Mouse (Mus musculus): ENCODE measurements at regions not wholly inside any gene's neighbourhood (a gene's known extent, or its start where the extent isn't known, plus 50 kb on each side); places are given as distances from the start of the nearest gene placed in this dataset.

DNA sequence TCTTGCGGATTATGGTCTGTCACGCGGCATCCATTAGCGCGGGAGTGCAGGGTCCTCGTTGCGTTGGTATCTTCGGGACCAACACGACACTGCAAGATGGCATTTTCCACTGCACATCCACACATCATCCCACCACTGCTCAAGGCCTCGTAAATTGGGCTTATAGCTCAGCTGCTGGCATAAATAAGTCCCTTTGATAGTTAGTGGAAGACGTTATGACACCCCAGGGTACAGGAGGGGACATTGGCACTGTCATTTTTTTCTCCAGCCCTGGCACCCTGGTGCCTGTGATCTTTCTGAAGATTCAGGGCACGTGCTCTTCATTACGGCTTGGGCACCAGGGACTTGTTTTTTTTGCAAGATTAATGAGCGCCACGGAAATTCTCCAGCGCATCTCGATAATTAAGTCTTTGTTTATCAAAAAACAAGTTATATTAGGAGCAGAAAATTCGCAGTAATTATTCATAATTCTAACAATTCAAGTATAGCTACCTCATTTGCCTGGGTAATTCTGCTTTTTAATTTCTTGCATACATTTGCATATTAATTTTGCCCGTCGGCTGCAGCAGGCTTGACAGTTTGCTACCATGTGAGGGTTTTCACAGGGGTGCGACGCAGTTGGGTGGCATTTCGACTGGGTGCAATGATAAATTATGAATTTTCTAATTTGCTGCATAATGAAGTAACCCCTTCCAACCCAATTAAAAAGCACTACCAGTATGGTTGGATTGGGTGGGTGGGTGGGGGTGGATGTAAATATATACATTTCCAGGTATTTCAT, 119.1 kb downstream of the Vrk1 start:
- Histone ChIP-seq H3K27ac (replicated peaks) (peak overlapping the region; percentile 75), H3K4me1 (replicated peaks) (peaks cover 22% of the 10 kb centered on the region), H3K4me2 (no peak overlapping the region), H3K4me3 (no peak overlapping the region), H3K9me3 (no peaks in the 10 kb centered on the region), H3K27me3 (no peaks in the 10 kb centered on the region), H3K36me3 (no peaks in the 10 kb centered on the region), H3K9ac (no peak overlapping the region)
- ATAC-seq (ENCODE audit: low FRiP score, low read depth): peak; percentile 64
- WGBS: 48% methylated on average over 23 of the region's 23 CpGs

DNA sequence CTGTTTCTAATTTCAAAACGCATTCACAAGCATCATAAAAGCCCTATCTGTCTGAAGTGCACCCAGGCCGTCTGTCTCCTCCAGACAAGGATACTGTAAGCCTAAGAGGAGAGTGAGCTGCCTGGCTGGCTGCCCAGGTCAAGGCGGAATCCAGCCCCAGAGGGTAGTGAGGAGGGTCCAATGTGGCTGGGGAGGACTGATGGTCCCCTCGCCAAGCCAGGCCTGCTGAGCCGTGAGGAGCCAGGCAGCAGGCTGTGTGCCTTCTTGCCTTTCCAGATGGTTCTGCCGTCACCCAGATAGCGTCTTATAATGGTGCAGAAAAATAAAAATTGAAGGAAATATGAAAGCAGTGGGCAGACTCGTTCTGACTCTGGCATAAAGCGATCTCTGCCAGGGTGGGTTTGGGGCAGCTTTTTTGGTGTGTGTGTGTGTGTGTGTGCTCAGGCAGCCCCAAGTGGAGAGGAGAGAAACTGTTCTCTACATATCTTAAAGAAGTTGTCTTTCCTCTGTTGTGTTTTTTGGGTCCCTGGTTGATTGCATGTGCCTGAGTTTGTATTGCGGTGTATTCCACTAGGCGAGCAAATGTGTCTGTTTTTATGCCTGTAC, 120.1 kb downstream of the Vrk1 start:
- no peaks in the 10 kb centered on the region for H3K36me3 ChIP-seq
- no peak overlapping the region for H3K4me2 ChIP-seq
- no peaks in the 10 kb centered on the region for H3K27me3 ChIP-seq
- WGBS: 58% methylated on average over 11 of the region's 11 CpGs
- ATAC-seq (ENCODE audit: low FRiP score, low read depth): no peak
- H3K9ac ChIP-seq: no peak overlapping the region
- peaks cover 20% of the 10 kb centered on the region for H3K4me1 ChIP-seq (replicated peaks)
- no peaks in the 10 kb centered on the region for H3K9me3 ChIP-seq
- no peak overlapping the region for H3K4me3 ChIP-seq
- H3K27ac ChIP-seq (replicated peaks): peak overlapping the region; percentile 72

DNA sequence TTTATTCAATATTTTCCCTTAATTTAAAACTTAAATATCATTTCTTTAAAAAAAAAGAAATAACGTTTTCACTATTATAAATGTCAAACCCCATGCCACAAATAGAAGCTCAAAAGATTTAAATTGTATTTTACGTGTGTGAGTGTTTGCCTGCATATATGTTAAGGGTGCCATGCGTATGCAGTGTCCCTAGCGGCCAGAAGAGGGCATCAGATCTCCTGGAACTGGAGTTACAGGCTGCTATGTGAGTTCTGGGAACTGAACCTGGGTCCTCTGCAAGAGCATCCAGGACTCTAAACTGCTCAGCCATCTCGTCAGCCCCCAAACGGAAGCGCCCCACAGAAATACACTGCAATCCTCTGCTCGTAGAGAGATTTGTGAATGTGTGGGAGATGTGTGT, 122.7 kb downstream of the Vrk1 start:
- Histone ChIP-seq H3K27ac (replicated peaks) (no peak overlapping the region), H3K27me3 (no peaks in the 10 kb centered on the region), H3K4me1 (replicated peaks) (peaks cover 20% of the 10 kb centered on the region), H3K9me3 (no peaks in the 10 kb centered on the region), H3K9ac (no peak overlapping the region), H3K36me3 (no peaks in the 10 kb centered on the region), H3K4me2 (no peak overlapping the region), H3K4me3 (no peak overlapping the region)
- no peak for ATAC-seq (ENCODE audit: low FRiP score, low read depth)
- 94% methylated on average over 8 of the region's 8 CpGs for WGBS

DNA sequence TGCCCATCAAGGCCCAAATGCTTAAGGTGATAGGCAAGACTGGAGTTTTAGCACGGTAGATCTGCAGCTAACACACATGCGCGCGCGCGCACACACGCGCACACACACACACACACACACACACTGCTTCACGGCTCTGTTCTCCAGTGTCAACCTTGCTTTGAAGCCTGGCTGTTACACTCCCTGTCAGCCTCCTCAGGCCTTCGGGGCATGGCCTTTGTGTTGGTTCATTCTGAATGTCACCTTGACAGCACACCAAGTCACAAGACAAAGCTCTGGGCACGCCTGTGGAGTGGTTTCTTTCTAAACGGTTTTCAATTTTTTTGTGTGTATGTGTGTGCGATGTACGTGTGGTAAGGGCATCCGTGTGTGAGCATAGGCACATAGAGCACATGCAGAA, 128.4 kb downstream of the Vrk1 start:
- H3K4me2 ChIP-seq: no peak overlapping the region
- H3K36me3 ChIP-seq: no peaks in the 10 kb centered on the region
- no peaks in the 10 kb centered on the region for H3K9me3 ChIP-seq
- H3K27ac ChIP-seq (replicated peaks): 0 out of 2 replicates have a peak overlapping the region, but pooled peaks have one; percentile 5
- no peak overlapping the region for H3K9ac ChIP-seq
- peaks cover 13% of the 10 kb centered on the region for H3K4me1 ChIP-seq (replicated peaks)
- ATAC-seq (ENCODE audit: low FRiP score, low read depth): no peak
- no peaks in the 10 kb centered on the region for H3K27me3 ChIP-seq
- WGBS: 86% methylated on average over 15 of the region's 15 CpGs
- no peak overlapping the region for H3K4me3 ChIP-seq

DNA sequence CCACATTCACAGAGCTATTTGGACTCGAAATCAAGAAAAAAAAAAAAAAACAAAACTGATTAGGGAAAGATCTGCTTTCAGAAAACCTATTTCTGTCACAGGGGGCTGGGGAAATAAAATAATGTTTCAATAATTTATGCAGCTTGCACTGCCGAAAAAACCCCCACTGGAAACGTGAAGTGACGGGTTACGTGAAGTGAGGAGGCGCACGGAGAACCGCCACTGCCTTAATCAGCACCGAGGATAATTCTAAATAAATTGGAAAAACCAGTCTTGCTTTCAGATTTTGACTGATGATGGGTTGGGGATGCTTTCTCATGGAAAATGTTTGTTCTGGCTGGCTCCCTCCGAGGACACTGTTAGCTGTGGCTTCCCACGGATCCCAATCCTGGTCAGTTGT, 129.5 kb downstream of the Vrk1 start:
- Histone ChIP-seq H3K27me3 (no peaks in the 10 kb centered on the region), H3K36me3 (no peaks in the 10 kb centered on the region), H3K4me1 (replicated peaks) (peaks cover 13% of the 10 kb centered on the region), H3K27ac (replicated peaks) (0 out of 2 replicates have a peak overlapping the region, but pooled peaks have one; percentile 23), H3K9ac (no peak overlapping the region), H3K4me2 (no peak overlapping the region), H3K4me3 (no peak overlapping the region), H3K9me3 (no peaks in the 10 kb centered on the region)
- ATAC-seq (ENCODE audit: low FRiP score, low read depth): no peak
- WGBS: 45% methylated on average over 11 of the region's 11 CpGs

DNA sequence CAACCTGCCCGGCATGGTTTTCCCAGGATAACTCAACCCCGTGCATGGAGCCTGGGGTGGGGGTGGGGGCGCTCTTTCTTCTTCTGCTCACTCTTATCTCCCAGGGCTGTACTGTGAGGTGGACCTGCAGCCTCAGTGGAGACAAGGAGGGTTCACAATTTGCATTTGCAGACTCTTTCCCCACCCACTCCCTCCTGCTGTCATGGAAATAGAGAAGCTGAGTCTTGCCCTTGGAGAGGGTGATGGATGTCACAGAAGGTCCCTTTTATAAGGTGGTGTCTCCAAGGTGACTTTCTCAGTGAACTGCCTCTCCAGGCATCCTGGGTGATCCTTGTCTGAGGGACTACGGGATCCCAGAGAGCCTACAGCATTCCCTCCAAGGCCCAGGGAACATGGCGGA, 129.9 kb downstream of the Vrk1 start:
- Histone ChIP-seq H3K4me2 (no peak overlapping the region), H3K36me3 (no peaks in the 10 kb centered on the region), H3K27ac (replicated peaks) (0 out of 2 replicates have a peak overlapping the region, but pooled peaks have one; percentile 23), H3K4me1 (replicated peaks) (peaks cover 13% of the 10 kb centered on the region), H3K9me3 (no peaks in the 10 kb centered on the region), H3K4me3 (no peak overlapping the region), H3K27me3 (no peaks in the 10 kb centered on the region), H3K9ac (no peak overlapping the region)
- no peak for ATAC-seq (ENCODE audit: low FRiP score, low read depth)
- WGBS: 62% methylated on average over 5 of the region's 5 CpGs

DNA sequence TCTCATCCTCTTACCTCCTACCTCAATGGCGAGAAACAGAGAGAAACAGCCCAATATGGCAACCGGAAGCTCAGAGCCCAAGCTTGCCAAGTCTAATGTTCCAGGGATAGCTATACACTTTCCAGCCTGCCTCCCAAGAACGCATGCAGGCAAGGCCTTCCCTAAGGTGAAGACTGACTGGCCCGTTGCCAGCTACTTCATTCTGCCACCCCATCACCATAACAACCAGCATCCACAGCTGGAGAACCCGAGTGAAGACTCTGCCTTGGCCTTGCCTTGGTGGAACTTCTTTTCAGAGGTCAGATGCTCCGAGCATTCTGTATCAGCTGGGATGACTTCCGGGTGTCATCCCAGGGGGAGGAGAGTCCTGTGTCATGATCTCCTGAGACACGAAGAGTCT, 130.6 kb downstream of the Vrk1 start:
- 62% methylated on average over 8 of the region's 8 CpGs for WGBS
- H3K27ac ChIP-seq (replicated peaks): no peak overlapping the region
- H3K4me2 ChIP-seq: no peak overlapping the region
- H3K27me3 ChIP-seq: no peaks in the 10 kb centered on the region
- no peaks in the 10 kb centered on the region for H3K36me3 ChIP-seq
- H3K9ac ChIP-seq: no peak overlapping the region
- no peak overlapping the region for H3K4me3 ChIP-seq
- peaks cover 13% of the 10 kb centered on the region for H3K4me1 ChIP-seq (replicated peaks)
- ATAC-seq (ENCODE audit: low FRiP score, low read depth): no peak
- H3K9me3 ChIP-seq: no peaks in the 10 kb centered on the region

DNA sequence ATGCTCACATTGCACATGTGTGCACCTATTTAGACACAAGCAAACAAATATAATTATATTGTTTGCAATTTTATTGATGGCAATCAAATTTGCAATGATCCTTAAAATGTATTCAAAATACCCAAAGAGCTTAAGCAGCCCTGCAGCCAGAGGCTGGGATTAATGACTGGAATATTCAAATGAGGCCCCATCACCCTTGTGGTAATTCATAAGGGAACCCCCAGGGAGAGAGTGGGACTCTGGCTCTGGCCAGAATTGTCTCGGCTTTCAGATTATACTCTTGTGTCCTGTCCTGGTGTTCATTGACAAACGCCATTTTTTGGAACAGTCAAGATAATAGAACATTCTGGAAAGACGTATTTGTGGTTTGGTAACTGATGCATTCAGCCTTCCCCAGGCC, 133.5 kb downstream of the Vrk1 start:
- ATAC-seq (ENCODE audit: low FRiP score, low read depth): no peak
- H3K4me1 ChIP-seq (replicated peaks): peaks cover 13% of the 10 kb centered on the region
- H3K36me3 ChIP-seq: no peaks in the 10 kb centered on the region
- H3K9me3 ChIP-seq: no peaks in the 10 kb centered on the region
- H3K27ac ChIP-seq (replicated peaks): no peak overlapping the region
- whole genome bisulfite sequencing: 41% methylated on average over 3 of the region's 3 CpGs
- no peak overlapping the region for H3K9ac ChIP-seq
- no peaks in the 10 kb centered on the region for H3K27me3 ChIP-seq
- no peak overlapping the region for H3K4me3 ChIP-seq
- no peak overlapping the region for H3K4me2 ChIP-seq

DNA sequence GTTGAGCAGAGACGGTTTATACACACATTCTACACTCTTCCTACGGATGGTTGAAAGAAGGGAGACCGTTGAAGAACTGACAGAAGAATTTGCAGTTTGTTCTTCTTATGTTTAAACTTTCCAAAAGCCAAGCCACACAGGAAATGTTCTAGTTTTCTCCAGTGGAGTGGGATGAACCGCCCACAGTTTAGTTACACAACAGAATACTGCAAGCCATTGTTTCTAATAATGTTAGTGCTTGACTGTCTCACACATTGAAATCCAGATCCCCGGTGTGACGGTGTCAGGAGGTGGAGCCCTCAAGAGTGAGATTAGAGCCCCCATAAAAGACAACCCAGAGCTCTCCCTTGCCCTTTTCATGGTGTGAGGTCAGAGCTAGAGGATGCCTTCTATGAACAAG, 146.8 kb downstream of the Vrk1 start:
- ATAC-seq (ENCODE audit: low FRiP score, low read depth): no peak
- no peak overlapping the region for H3K27ac ChIP-seq (replicated peaks)
- H3K27me3 ChIP-seq: no peaks in the 10 kb centered on the region
- H3K4me1 ChIP-seq (replicated peaks): no peaks in the 10 kb centered on the region
- no peaks in the 10 kb centered on the region for H3K36me3 ChIP-seq
- H3K9ac ChIP-seq: no peak overlapping the region
- no peaks in the 10 kb centered on the region for H3K9me3 ChIP-seq
- no peak overlapping the region for H3K4me3 ChIP-seq
- no peak overlapping the region for H3K4me2 ChIP-seq
- WGBS: 87% methylated on average over 6 of the region's 6 CpGs

DNA sequence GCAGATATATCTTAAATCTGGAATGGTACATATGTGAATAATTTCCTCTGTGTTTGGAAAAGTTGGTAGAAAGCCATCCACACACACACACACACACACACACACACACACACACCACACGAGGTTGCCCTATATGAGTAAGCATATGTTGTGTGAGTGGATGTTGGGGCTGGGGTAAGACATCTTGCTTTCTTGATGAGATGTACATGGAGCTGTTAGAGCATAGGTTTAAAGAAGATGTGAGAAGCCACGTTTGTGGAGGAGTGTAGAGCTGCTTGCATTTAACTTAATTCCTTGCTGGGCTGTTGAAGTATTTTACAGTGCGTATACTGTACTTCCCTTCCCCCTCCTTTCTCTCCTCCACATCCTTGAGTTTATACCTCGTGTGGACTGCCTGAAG, 147.8 kb downstream of the Vrk1 start:
- H3K4me3 ChIP-seq: no peak overlapping the region
- 75% methylated on average over 4 of the region's 4 CpGs for WGBS
- H3K36me3 ChIP-seq: no peaks in the 10 kb centered on the region
- no peaks in the 10 kb centered on the region for H3K9me3 ChIP-seq
- no peak overlapping the region for H3K27ac ChIP-seq (replicated peaks)
- no peak overlapping the region for H3K4me2 ChIP-seq
- H3K27me3 ChIP-seq: no peaks in the 10 kb centered on the region
- ATAC-seq (ENCODE audit: low FRiP score, low read depth): no peak
- H3K4me1 ChIP-seq (replicated peaks): no peaks in the 10 kb centered on the region
- no peak overlapping the region for H3K9ac ChIP-seq

DNA sequence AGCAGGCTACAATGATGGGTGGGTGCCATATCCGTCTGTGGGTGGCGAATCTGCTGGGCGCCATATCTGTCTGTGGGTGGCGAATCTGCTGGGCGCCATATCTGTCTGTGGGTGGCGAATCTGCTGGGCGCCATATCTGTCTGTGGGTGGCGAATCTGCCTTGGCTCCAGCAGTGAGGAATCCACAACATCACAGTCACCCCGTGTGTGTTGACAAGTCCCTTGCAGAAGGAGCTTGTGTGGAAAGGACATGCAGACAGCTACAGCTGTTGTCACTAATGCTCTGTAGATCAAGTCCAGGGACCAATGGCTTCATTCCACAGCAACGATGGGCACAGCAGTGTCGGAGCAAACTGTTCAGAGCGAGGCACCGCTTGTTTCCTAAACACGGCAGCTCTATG, 148.6 kb downstream of the Vrk1 start:
- Histone ChIP-seq H3K27ac (replicated peaks) (no peak overlapping the region), H3K9me3 (no peaks in the 10 kb centered on the region), H3K9ac (no peak overlapping the region), H3K4me2 (no peak overlapping the region), H3K36me3 (no peaks in the 10 kb centered on the region), H3K27me3 (no peaks in the 10 kb centered on the region), H3K4me1 (replicated peaks) (no peaks in the 10 kb centered on the region), H3K4me3 (no peak overlapping the region)
- WGBS: 92% methylated on average over 14 of the region's 14 CpGs
- no peak for ATAC-seq (ENCODE audit: low FRiP score, low read depth)

DNA sequence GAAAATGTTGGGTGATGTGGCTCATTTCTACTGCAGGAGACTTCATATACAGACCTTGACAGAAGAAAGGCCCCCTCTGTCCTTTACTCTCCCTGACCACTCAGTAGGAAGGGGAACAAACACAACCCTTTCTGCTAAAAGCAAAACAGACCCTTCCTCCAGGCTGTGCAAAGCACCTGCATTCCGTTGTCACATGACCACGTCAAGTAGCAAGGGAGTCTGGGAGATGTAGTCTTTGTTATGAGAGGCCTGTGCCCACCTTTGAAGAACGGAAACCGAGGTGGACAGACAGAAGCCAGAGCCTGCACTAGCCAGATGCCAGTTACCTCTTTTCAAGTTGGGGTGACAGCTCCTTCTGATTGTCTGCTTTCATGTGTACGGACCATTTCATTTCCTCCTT, 161.3 kb downstream of the Vrk1 start:
- Histone ChIP-seq H3K4me2 (peak overlapping the region; percentile 15; the same call in 1 of the 2 replicates), H3K9me3 (no peaks in the 10 kb centered on the region)
- 65% methylated on average over 5 of the region's 5 CpGs for whole genome bisulfite sequencing

More for the DNA sequence above, 161.3 kb downstream of the Vrk1 start:
- Histone ChIP-seq H3K27ac (replicated peaks) (no peak overlapping the region), H3K27me3 (no peaks in the 10 kb centered on the region), H3K9ac (no peak overlapping the region), H3K4me1 (replicated peaks) (peaks cover 34% of the 10 kb centered on the region), H3K36me3 (no peaks in the 10 kb centered on the region), H3K4me3 (0 out of 2 replicates have a peak overlapping the region, but pooled peaks have one; percentile 6)
- ATAC-seq (ENCODE audit: low FRiP score, low read depth): peak; percentile 59; the same call in 1 of the 2 replicates
